Mouse (Mus musculus): Measurements from ENCODE around the gene Tgif2.
"Not testable (repeated sequence)": the region's sequence is repeated elsewhere in the genome, so short reads cannot be mapped to it uniquely, and the experiment has no call there.

Gene Tgif2

DNA sequence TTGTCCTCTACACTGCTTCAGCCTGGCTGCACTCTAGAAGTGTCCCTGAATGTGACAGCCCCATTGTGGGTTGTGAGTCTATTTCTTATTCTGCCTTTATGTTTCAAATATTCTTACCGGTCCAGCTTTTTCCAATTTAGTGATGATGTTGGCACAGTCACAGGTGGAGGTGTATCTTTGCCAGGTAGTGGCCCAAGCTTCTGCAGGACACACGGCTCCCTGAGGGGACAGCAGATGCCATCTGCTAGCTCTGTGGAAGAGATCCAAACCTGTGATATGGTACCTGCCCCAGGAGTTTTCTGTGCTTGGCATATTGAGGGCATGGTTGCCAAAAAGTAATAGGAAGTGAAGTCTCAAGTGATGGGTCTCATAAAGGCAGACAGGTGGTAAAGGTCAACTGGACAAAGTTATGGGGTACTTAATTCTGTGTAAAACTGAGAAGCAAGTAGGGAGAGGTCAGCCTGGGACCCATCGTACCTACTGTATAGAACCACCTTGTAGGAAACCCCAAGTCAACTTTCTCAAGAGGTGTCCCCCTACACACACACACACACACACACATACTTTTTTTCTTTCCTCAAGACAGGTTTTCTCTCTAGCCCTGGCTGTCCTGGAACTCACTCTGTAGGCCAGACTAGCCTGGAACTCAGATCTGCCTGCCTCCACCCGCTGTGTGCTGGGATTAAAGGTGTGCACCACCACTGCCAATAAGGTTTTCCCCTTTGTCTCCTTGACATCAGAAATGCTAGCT, 35.1 kb downstream of the Tgif2 start:
- no peak for DNase-seq (ENCODE audit: low read depth, low spot score)

DNA sequence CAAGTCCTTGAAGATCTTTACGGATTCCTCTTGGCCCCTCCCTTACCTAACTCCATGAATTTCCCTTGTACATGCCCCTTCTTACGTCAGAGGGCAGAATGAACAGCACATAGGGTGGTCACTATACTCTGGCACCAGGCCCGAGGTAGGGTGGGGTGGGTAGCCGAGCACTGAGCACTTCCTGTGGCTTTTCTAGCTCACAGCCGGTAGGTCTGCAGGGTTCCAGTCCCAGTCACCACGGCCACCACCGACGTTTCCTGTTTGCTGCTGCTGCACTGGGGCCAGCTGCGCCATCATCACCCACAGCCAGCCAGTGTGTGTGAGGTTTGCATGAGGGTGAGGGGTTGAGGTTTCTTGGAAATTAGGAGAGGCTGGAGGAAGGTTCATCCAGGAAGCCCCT, 37.9 kb downstream of the Tgif2 start:
- DNase-seq (ENCODE audit: low read depth, low spot score): no peak

DNA sequence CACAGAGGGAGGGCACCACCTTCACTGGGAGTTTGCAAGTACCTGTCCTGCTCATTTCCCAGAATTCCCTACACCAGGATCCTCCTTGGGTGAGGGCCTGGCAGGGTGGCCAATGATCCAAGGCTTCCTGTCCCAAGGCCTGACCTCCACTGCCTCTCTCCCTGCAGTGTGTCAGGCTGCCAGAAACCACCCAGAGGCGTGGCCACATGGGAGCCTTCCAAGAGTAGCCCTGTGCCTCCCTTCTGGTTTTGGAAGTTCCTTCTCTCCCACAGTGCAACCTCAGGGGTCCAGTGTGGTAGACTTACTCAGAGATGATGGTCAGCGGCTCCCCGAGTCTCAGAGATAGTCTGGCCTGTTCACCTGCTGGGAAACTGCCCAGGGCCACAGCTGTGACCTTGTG, 39.7 kb downstream of the Tgif2 start:
- no peak for DNase-seq (ENCODE audit: low read depth, low spot score)

DNA sequence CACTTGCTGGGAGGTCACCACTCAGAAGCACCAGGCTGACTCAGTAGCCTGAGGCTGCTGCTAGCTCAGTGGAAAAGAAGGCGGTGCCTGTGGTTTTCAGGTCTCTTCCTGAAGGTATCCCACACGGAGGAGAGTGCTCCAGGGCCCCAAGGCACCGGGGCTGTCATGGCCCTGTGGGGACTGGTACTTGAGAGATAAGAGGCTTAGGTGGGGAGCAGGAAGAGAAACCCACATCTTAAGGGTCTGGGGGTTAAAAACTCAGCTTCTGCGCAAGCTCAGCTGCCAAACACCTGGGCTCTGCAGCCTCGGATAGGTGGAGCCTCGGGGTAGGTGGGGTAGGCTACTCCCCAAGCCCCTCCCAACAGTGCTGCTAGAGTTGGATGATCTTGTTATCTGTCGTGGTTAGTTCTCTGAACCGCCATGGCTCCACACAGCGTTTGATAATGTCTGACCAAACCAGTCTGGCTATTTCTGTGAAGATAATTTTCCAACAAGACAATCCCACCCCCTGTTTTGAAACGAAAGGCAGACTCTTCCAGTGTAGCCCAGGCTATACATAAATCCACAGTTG, 42.7 kb downstream of the Tgif2 start:
- DNase-seq (ENCODE audit: low read depth, low spot score): no peak

DNA sequence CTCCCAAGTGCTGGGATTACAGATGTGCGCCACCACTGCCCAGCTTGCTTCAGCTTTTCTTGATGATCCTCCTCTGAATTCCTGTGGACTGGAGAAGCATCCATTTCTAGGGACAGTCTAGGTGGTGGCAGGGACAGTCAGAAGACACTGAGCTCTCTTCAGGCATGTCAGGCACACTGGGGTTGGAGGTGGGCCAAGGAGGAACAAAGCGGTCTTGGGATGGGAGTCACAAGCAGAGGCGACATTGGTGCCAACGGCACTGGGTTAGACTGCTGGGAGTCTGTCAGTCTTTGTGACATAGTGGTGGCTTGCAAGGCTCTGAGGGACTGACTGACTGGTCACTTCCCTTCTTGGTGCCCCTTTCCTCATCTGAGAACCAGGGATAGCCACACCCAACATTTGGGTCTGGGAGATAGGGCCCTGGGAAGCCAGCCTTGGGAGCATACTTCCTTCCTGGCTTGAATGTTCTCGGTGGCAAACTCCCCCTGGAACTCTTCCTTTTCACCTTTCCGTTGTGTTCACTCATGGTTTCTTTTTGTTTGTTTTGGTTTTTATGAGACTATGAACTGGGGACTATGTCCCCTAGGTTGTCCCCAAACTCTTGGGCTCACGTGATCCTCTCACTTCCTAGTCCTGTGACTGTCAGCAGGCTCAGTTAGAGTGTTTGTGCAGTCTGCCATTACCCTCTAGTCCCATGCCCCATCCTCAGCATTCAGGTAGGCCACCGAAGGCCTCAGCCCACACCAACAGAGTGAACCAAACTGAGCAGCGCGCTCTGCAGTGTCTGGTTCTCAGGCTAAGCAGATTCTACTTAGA, 44.8 kb downstream of the Tgif2 start:
- DNase-seq (ENCODE audit: low read depth, low spot score): no peak

DNA sequence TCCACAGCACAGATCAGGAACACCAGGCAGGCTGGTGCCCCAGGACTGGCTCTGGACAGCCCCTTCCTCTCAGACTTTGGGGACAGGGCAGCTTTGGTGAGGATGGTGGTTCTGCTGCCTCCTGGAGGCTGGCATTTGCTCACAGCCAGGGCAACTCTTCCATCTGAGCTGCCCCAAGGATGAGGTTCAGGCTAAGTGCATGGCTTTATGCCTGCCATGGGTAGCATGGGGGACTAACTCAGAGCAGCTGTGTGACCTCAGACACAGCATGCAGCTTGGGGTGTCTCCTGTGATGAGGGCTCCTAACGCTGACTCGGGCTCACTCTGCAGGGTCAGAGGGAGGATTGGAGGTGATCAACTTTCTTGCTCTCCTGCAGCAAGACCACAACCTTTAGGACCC, 45.9 kb downstream of the Tgif2 start:
- not testable (repeated sequence) for DNase-seq (ENCODE audit: low read depth, low spot score)

DNA sequence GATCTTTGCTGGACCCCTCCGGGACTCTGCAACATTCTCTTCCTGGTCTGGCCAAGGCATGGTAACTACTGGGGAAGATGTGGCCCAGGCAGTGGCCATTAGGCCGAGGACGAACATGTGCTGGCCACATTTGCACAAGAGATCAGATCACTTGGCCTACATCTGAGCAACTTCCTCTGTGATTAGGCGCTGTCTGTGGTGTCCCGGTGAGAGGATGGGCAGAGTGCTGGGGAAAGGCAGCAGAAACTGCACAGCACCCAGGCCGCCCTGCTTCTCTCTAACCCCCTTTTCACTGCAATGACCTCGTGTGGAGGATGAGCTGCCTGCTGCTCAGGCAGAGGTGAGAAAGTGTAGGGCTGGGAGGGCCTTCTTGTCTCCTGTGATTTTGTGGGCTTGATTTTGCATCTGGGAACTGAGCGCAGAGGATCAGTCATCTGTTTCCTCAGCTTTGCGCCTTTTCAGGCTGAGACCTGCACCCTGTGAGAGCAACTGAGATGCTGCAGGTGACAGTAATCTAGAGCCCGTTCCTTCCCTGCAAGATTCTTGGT, 46.4 kb downstream of the Tgif2 start:
- DNase-seq (ENCODE audit: low read depth, low spot score): no peak

DNA sequence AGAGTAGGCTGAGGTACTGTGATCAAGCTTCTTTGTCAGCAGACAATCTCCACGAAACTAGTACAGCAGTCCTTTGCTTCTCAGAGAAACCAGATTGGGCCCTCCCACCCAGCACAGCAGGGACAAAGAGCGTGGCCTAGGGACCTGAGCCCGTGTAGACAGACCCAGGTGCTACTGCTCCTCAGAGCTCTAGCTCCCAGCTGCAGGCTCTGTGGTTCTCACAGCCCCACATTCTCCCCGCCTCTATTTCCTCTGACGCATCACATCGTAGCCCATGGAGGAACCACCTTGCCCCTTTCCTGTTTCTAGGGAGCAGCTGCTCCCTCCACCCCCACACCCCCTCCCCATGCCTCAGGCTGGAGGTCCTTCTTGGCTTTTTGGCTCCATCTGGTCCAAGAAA, 47.2 kb downstream of the Tgif2 start, which contains the start of gene Sla2:
Gene Sla2, minus strand, starts transcription at position 176 of the 400 bp plus-strand sequence.
- DNase-seq (ENCODE audit: low read depth, low spot score): no peak

DNA sequence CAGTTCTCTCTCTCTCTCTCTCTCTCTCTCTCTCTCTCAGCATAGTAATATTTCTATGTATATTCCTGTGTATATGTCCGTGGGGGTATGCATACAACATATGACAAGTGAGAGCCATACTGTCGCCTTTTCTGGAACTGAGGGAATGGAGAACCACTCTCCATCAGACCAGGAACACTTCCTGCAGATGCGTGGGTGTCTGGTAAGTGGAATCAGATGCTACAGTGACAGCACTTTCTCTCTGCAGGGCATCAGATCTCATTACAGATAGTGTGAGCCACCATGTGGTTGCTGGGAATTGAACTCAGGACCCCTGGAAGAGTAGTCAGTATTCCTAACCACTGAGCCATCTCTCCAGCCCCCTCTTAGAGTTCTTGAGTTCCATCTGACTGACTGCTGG, 48.7 kb downstream of the Tgif2 start:
- DNase-seq (ENCODE audit: low read depth, low spot score): no peak

DNA sequence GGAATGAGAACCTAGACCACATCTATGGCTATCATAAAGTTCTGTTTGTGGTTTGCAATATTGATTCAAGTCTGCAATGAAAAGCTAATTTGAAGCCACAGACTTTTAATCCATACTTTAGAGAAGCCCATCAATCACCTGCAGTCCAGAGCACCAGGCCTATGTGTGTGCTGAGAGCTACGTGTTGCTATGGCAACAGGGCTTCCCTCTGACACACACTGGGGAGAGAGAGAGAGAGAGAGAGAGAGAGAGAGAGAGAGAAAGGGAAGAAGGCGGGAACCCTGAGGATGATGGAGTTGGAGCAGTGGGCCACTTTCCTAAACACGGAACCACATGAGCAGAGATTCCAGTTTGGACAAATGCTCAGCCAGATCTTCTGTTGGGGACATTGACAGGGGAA, 52.4 kb downstream of the Tgif2 start:
- DNase-seq (ENCODE audit: low read depth, low spot score): no peak

DNA sequence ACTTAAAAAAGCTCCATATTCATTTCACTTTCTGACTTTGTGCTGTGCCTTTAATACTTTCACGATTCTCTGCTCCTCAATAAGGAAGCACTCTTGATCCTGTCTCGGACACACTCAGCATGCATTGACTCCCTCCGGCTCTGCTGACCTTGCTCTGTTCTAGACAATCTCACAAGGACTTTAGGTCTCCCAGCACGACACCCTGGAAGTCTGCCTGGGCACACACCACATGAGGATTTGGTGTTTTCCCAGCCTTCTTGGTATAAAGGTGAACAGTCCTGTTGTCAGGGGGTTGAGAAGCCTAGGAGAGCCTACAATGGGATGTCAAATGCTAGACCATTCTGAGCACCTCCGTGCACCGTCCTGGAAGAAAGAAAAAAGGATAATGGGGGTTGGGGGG, 53.0 kb downstream of the Tgif2 start:
- no peak for DNase-seq (ENCODE audit: low read depth, low spot score)

DNA sequence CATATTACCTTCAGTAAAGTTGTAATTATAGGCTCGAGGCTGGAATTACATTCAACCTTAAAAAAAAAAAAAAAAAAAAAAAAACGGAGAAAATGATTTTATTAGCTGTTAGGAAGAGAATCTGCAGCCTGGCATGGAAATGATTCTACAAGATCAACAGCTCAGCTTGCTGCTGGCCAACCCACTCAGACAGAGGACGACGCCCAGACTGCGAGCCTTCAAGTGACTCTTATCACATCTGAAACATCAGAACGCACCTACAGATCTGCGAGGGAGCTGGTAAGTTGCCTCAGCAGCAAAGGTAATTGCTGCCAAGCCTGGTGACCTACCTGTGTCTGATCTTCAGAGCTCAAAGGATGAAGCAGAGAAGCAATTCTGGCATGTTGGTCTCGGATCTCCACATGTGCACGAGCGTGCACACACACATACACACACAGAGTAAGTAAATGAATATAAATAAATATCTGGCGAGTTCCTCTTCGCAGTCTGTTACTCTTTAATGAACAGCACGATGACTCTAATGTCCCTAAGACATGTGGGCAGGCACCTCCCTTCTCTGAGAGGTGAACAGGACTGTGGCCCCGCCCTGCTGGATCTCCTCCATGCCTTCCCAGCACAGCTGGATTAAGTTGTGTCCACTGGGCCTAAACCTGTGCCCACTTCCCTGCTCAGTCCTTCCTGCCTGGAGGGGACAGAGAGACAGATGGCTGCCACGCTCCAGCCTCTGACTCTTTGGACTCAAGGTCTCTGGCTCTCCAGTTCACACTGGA, 54.9 kb downstream of the Tgif2 start:
- DNase-seq (ENCODE audit: low read depth, low spot score): no peak

DNA sequence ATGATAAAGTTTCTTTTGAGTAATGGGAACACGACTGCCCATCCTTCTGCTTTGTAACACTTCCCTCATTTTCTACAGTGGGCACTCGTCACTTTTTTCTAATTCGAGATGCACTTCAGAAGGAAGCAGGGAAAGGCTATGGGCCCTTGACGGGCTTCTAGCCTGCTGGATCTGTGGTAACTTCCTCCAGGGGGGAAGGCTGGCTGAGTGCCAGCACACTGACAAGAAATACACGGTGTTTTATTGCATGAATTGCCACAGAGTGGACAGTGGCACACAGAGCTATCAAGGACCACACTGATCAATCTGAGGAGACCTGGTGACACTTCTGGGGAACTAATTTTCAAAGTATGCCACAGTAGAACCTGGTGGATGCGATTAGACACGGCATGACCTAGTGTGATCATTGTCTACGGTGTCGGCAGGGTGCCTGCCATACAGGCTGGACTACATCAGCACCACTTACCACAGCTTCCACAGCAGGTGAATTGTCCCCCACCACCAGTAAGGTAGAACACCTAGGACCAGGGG, 56.6 kb downstream of the Tgif2 start:
- no peak for DNase-seq (ENCODE audit: low read depth, low spot score)

DNA sequence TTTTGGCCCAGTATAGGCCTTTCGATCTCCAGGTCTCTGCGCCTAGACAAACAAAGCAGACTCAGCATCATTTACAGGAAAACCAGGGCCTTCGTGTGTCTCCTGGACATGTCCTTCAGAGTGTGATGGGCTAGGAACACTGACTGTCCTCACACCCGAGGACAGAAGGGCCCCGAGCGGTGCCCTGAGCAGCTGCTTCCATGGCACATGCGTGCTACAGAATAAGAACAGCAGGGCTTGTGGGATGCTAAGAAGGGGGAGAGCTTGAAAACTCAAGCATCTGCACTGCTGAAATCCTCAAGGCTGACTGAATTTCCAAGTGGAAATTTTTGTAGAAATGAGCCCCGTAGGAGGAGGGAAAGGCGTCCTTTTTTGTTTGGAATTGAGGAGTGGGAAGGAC, 57.2 kb downstream of the Tgif2 start:
- no peak for DNase-seq (ENCODE audit: low read depth, low spot score)

DNA sequence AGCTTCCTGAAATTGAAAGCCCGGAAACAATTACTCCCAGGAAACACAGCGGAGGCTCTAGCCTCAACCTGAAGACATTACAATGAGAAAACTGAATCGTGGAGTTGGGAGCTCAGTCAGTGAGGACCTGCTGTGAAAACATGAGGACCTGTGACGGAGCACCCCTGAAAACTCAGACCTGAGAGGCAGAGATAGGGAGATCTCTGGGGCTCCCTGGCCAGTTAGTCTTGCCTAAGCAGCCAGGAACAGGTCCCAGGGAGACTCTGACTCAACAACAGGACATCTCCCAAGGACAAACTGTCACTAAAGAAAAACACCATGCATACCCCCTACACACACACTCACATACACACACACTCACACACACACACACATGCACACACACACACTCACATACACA, 58.6 kb downstream of the Tgif2 start:
- no peak for DNase-seq (ENCODE audit: low read depth, low spot score)

DNA sequence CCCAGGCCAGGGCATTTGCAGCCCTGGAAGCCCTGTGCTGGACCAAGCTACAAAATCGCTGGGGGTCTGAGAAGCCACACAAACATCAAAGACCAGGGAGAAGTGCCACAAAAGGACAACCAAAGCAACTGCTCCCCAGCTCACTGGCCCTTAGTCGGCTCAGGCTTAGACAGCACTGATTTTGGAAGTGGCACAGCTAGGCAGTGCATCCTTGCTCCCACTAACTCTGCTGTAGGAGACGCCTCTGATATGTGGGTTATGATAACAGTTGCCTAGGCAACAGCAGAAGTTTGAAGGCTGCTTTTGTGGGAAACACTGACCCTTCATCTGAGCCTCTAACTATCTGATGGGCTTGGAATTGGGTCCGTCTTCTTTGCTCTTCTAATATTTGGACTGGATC, 59.4 kb downstream of the Tgif2 start:
- DNase-seq (ENCODE audit: low read depth, low spot score): no peak

DNA sequence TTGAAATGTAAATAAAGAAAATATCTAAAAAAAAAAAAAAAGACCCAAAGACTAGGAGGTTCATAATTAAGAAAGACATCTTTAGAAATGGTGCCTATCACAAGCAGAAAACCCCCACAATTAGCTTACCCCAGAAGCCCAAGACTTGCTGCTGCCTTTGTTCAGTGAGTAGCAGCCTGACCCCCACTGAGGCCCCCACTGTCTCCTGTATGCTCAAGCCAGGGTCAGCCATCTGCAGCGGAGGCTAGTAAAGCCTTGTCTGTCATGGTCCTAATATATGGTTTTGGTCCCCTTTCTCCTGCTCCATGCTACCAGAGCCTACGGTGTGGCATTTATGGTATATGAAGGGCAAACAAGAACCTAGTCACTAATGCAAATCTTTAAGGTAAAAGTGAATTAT, 61.5 kb downstream of the Tgif2 start:
- no peak for DNase-seq (ENCODE audit: low read depth, low spot score)

DNA sequence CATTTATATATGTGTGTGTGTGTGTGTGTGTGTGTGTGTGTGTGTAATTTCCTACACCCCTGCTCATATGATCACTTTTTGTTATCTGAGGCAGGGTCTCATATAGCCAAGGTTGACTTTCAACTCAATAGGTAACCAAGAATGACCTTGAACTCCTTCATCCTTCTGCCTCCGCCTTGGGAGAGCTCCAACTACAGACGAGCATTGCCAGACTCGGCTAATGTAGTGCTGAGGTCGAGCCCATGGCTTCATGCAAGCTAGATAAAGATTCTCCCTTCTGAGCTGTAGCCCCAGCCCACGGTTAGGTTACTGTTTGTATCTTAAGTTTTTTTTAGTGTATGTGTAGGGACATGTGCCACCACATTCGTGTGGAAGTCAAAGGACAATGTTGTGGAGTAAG, 62.1 kb downstream of the Tgif2 start:
- no peak for DNase-seq (ENCODE audit: low read depth, low spot score)

DNA sequence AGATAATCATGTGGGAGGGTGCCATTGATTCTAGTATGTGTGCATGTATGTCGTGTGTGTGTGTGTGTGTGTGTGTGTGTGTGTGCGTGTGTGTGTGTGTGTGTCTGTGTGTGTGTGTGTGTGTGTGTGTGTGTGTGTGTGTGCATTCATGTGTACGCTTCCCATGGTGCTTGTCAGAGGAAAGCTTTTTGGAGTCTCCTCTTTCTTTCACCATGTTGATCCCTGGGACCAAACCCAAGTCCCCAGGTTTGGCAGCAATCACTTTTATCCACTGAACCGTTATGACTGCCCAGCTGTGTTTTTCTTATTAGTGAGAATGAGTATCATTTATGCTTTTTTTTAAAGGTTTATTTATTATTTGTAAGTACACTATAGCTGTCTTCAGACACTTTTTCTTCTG, 62.6 kb downstream of the Tgif2 start:
- not testable (repeated sequence) for DNase-seq (ENCODE audit: low read depth, low spot score)

DNA sequence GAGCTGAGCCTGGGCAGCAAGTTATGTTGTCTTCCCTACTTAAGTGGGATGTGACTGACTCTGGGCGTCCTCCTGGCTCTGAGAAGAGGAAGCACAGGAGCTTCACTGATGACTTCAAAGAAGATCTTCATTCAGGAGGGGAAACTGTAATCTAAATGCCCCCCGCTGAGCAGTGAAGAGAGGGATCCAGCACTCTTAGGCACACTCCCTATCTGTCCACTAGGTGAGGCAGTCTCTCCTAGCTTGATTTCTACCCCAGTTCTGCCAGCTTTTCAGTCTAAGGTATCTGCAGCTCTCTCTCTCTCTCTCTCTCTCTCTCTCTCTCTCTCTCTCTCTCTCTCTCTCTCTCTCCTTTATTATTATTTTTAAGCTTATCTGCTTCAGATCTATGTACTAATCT, 63.6 kb downstream of the Tgif2 start:
- DNase-seq (ENCODE audit: low read depth, low spot score): no peak

Measured in embryo, embryonic 11.5 days (tissue).